Mouse (Mus musculus): ENCODE data around the gene Coa3. TPM values are rescaled to one million over a fixed set of nuclear protein-coding genes. Genes with fewer than 3 reads are reported as not detected.
"Not testable (repeated sequence)": the region's sequence is repeated elsewhere in the genome, so short reads cannot be mapped to it uniquely, and the experiment has no call there.

The Coa3 gene
- polyA plus RNA-seq (2014; fragmentation: Nextera tagmentation; extraction: Ambion mirVana): 190 and 197 TPM in 2 replicates

GRCm38 (mm10) chr11:101278223-101279192 is at the start of gene Coa3, which contains the start of gene Cntd1:
Coa3 (minus strand) TSS chr11:101279114.
Cntd1 (plus strand) TSS chr11:101279012.
- H3K4me3 ChIP-seq (ENCODE audit: low read depth, low read length): peak within 1 kb of the TSS; percentile 64
- H3K36me3 ChIP-seq (ENCODE audit: insufficient read depth): no peaks in the 10 kb centered on the region
- H3K4me1 ChIP-seq (ENCODE audit: insufficient read depth): peaks cover 16% of the 10 kb centered on the region
- 7% methylated on average over 45 of the region's 45 CpGs for WGBS
- peak within 1 kb of the TSS; percentile 88 for H3K4me2 ChIP-seq
- no peak for TF ChIP-seq CTCF (IDR thresholded peaks at IDR 0.05; ENCODE audit: low read depth)
- H3K27me3 ChIP-seq (ENCODE audit: insufficient read depth, low read length): no peaks in the 10 kb centered on the region
- peak; percentile 97 for ATAC-seq (ENCODE audit: insufficient read depth)
- H3K9ac ChIP-seq: peak within 1 kb of the TSS; percentile 63
- H3K27ac ChIP-seq (ENCODE audit: low read depth): no peak within 1 kb of the TSS
- H3K9me3 ChIP-seq (ENCODE audit: low read depth, low read length): no peaks in the 10 kb centered on the region
- DNase-seq: peak; percentile 97

GRCm38 (mm10) chr11:101327311-101327710 is 48.4 kb upstream of the Coa3 start:
- DNase-seq (no peak), ATAC-seq (ENCODE audit: insufficient read depth) (no peak)
- no peak for TF ChIP-seq CTCF (IDR thresholded peaks at IDR 0.05; ENCODE audit: low read depth)
- Histone ChIP-seq H3K4me3 (ENCODE audit: low read depth, low read length) (no peak overlapping the region), H3K27me3 (ENCODE audit: insufficient read depth, low read length) (no peaks in the 10 kb centered on the region), H3K36me3 (ENCODE audit: insufficient read depth) (peaks cover 44% of the 10 kb centered on the region), H3K9ac (no peak overlapping the region), H3K27ac (ENCODE audit: low read depth) (no peak overlapping the region), H3K4me1 (ENCODE audit: insufficient read depth) (no peaks in the 10 kb centered on the region), H3K4me2 (no peak overlapping the region), H3K9me3 (ENCODE audit: low read depth, low read length) (no peaks in the 10 kb centered on the region)
- 46% methylated on average over 3 of the region's 3 CpGs for WGBS

- ATAC-seq (ENCODE audit: insufficient read depth) (no peak), DNase-seq (no peak)
- no peak overlapping the region for H3K4me3 ChIP-seq (ENCODE audit: low read depth, low read length)
- no peaks in the 10 kb centered on the region for H3K4me1 ChIP-seq (ENCODE audit: insufficient read depth)
- H3K9ac ChIP-seq: no peak overlapping the region
- H3K9me3 ChIP-seq (ENCODE audit: low read depth, low read length): no peaks in the 10 kb centered on the region
- H3K36me3 ChIP-seq (ENCODE audit: insufficient read depth): peaks cover 56% of the 10 kb centered on the region
- no peak overlapping the region for H3K4me2 ChIP-seq
- TF ChIP-seq CTCF (IDR thresholded peaks at IDR 0.05; ENCODE audit: low read depth): no peak
- 82% methylated on average over 11 of the region's 11 CpGs for whole genome bisulfite sequencing
- no peak overlapping the region for H3K27ac ChIP-seq (ENCODE audit: low read depth)
- H3K27me3 ChIP-seq (ENCODE audit: insufficient read depth, low read length): no peaks in the 10 kb centered on the region
Measured at GRCm38 (mm10) chr11:101326147-101326546, 47.2 kb upstream of the Coa3 start.

GRCm38 (mm10) chr11:101325201-101325600 is 46.3 kb upstream of the Coa3 start:
- H3K4me1 ChIP-seq (ENCODE audit: insufficient read depth); H3K4me2 ChIP-seq; H3K27ac ChIP-seq (ENCODE audit: low read depth); H3K27me3 ChIP-seq (ENCODE audit: insufficient read depth, low read length); H3K9ac ChIP-seq; DNase-seq; H3K9me3 ChIP-seq (ENCODE audit: low read depth, low read length); ATAC-seq (ENCODE audit: insufficient read depth); H3K4me3 ChIP-seq (ENCODE audit: low read depth, low read length): not testable (repeated sequence)
- WGBS: 95% methylated on average over 11 of the region's 11 CpGs
- H3K36me3 ChIP-seq (ENCODE audit: insufficient read depth): peaks cover 65% of the 10 kb centered on the region

GRCm38 (mm10) chr11:101324763-101325162 is 45.8 kb upstream of the Coa3 start, which contains the start of gene Aoc2:
Aoc2 (plus strand) TSS chr11:101325063.
- Histone ChIP-seq H3K4me3 (ENCODE audit: low read depth, low read length) (no peak within 1 kb of the TSS), H3K36me3 (ENCODE audit: insufficient read depth) (peaks cover 70% of the 10 kb centered on the region), H3K9me3 (ENCODE audit: low read depth, low read length) (no peaks in the 10 kb centered on the region), H3K9ac (no peak within 1 kb of the TSS), H3K4me1 (ENCODE audit: insufficient read depth) (no peaks in the 10 kb centered on the region), H3K27ac (ENCODE audit: low read depth) (no peak within 1 kb of the TSS), H3K4me2 (no peak within 1 kb of the TSS), H3K27me3 (ENCODE audit: insufficient read depth, low read length) (no peaks in the 10 kb centered on the region)
- 89% methylated on average over 5 of the region's 5 CpGs for WGBS
- DNase-seq: no peak
- ATAC-seq (ENCODE audit: insufficient read depth): no peak
- TF ChIP-seq CTCF (IDR thresholded peaks at IDR 0.05; ENCODE audit: low read depth): no peak

- no peaks in the 10 kb centered on the region for H3K4me1 ChIP-seq (ENCODE audit: insufficient read depth)
- H3K27me3 ChIP-seq (ENCODE audit: insufficient read depth, low read length): no peaks in the 10 kb centered on the region
- peaks cover 77% of the 10 kb centered on the region for H3K36me3 ChIP-seq (ENCODE audit: insufficient read depth)
- no peak overlapping the region for H3K9ac ChIP-seq
- TF ChIP-seq CTCF (IDR thresholded peaks at IDR 0.05; ENCODE audit: low read depth): peak; percentile 97
- H3K9me3 ChIP-seq (ENCODE audit: low read depth, low read length): no peaks in the 10 kb centered on the region
- H3K27ac ChIP-seq (ENCODE audit: low read depth): no peak overlapping the region
- DNase-seq (peak; percentile 86), ATAC-seq (ENCODE audit: insufficient read depth) (peak; percentile 50; the same call in 1 of the 2 replicates)
- WGBS: 7% methylated on average over 4 of the region's 4 CpGs
- H3K4me2 ChIP-seq: no peak overlapping the region
- no peak overlapping the region for H3K4me3 ChIP-seq (ENCODE audit: low read depth, low read length)
Measured at GRCm38 (mm10) chr11:101323609-101324008, 44.7 kb upstream of the Coa3 start.

- Histone ChIP-seq H3K27ac (ENCODE audit: low read depth) (peak overlapping the region; percentile 87), H3K4me3 (ENCODE audit: low read depth, low read length) (peak overlapping the region; percentile 99), H3K9ac (peak overlapping the region; percentile 82), H3K27me3 (ENCODE audit: insufficient read depth, low read length) (no peaks in the 10 kb centered on the region), H3K36me3 (ENCODE audit: insufficient read depth) (peaks cover 41% of the 10 kb centered on the region), H3K4me2 (peak overlapping the region; percentile 88), H3K9me3 (ENCODE audit: low read depth, low read length) (no peaks in the 10 kb centered on the region), H3K4me1 (ENCODE audit: insufficient read depth) (peaks cover 3% of the 10 kb centered on the region)
- DNase-seq: peak; percentile 26
- WGBS: under 1% methylated on average over 17 of the region's 17 CpGs
- TF ChIP-seq CTCF (IDR thresholded peaks at IDR 0.05; ENCODE audit: low read depth): no peak
- peak; percentile 59 for ATAC-seq (ENCODE audit: insufficient read depth)
Measured at GRCm38 (mm10) chr11:101316501-101316917, 37.6 kb upstream of the Coa3 start.

Data from lung, embryonic 14.5 days (tissue).